Mouse (Mus musculus) left cerebral cortex, postnatal 10 days (tissue): ENCODE results near the gene Sel1l3. TPM values are rescaled to one million over a fixed set of nuclear protein-coding genes. Genes with fewer than 3 reads are reported as not detected.

Experiments
- DNase-seq, 2 experiments: peaks; one replicate each; pipeline ENCODE4 v3.0.0; 2021 to 2022; ENCODE audit warnings: low spot score in 2 of 2, mixed read lengths in 1 of 2; ENCODE audit errors: extremely low spot score in 1 of 2
- intact Hi-C: fragments of 180-260 bp; cut with DNase I; formaldehyde crosslinking; loops from one replicate; pipeline ENCODE4 v1.15.1; 2025
- total RNA-seq, 2 experiments: library from RNA; stranded (reverse); gene quantifications; 2 replicates each; pipeline ENCODE4 v1.2.3; 2021

Gene Sel1l3
- 10 to 100 TPM; 67.3 to 76.5 TPM for total RNA-seq

- DNase-seq, result peak in 1 of 2 experiments; percentile 65
- intact Hi-C loops, result loop anchor here (5.0 kb wide), 1 partner anchor 57 kb away; no protein-coding TSS in a partner anchor
Measured at GRCm38 (mm10) chr5:53213711-53214352, at the start of gene Sel1l3. Gene Sel1l3, minus strand, starts transcription at chr5:53213927.

GRCm38 (mm10) chr5:53261999-53262398 lies 48.3 kb upstream of the Sel1l3 start:
- DNase-seq, result no peak
- intact Hi-C loops, result no loop called here

- no peak for DNase-seq
- intact Hi-C loops, result no loop called here
Measured at GRCm38 (mm10) chr5:53259894-53260293, 46.2 kb upstream of the Sel1l3 start.

- peak; percentile 40 to 41 for DNase-seq
- intact Hi-C loops, result no loop called here
Measured at GRCm38 (mm10) chr5:53258038-53258786, 44.5 kb upstream of the Sel1l3 start.

GRCm38 (mm10) chr5:53254821-53255220 lies 41.1 kb upstream of the Sel1l3 start:
- intact Hi-C loops, result no loop called here
- no peak for DNase-seq

- DNase-seq, result no peak
- intact Hi-C loops, result no loop called here
Measured at GRCm38 (mm10) chr5:53254154-53254553, 40.4 kb upstream of the Sel1l3 start.

GRCm38 (mm10) chr5:53249431-53250061 lies 35.8 kb upstream of the Sel1l3 start:
- intact Hi-C loops, result no loop called here
- DNase-seq, result no peak

- DNase-seq, result no peak
- intact Hi-C loops, result no loop called here
Measured at GRCm38 (mm10) chr5:53248499-53248898, 34.8 kb upstream of the Sel1l3 start.

- DNase-seq, result no peak
- intact Hi-C loops, result no loop called here
Measured at GRCm38 (mm10) chr5:53243933-53244332, 30.2 kb upstream of the Sel1l3 start.

- peak in 1 of 2 experiments; percentile 49 for DNase-seq
- intact Hi-C loops, result no loop called here
Measured at GRCm38 (mm10) chr5:53242865-53243499, 29.3 kb upstream of the Sel1l3 start.

- intact Hi-C loops, result no loop called here
Measured at GRCm38 (mm10) chr5:53241963-53242362, 28.2 kb upstream of the Sel1l3 start.

GRCm38 (mm10) chr5:53241109-53241508 lies 27.4 kb upstream of the Sel1l3 start:
- no peak for DNase-seq
- intact Hi-C loops, result no loop called here

More at GRCm38 (mm10) chr5:53241963-53242362, 28.2 kb upstream of the Sel1l3 start:
- DNase-seq, result no peak

- DNase-seq, result no peak
Measured at GRCm38 (mm10) chr5:53239831-53240440, 26.2 kb upstream of the Sel1l3 start.

GRCm38 (mm10) chr5:53239189-53239588 lies 25.5 kb upstream of the Sel1l3 start:
- DNase-seq, result no peak
- intact Hi-C loops, result no loop called here

More at GRCm38 (mm10) chr5:53239831-53240440, 26.2 kb upstream of the Sel1l3 start:
- intact Hi-C loops, result no loop called here

- intact Hi-C loops, result no loop called here
- DNase-seq, result no peak
Measured at GRCm38 (mm10) chr5:53238761-53239160, 25.0 kb upstream of the Sel1l3 start.

GRCm38 (mm10) chr5:53236749-53237148 lies 23.0 kb upstream of the Sel1l3 start:
- DNase-seq, result no peak
- intact Hi-C loops, result no loop called here

GRCm38 (mm10) chr5:53236136-53236535 lies 22.4 kb upstream of the Sel1l3 start:
- intact Hi-C loops, result no loop called here
- no peak for DNase-seq

GRCm38 (mm10) chr5:53235551-53235950 lies 21.8 kb upstream of the Sel1l3 start:
- intact Hi-C loops, result no loop called here

GRCm38 (mm10) chr5:53230560-53230959 lies 16.8 kb upstream of the Sel1l3 start:
- intact Hi-C loops, result no loop called here
- no peak for DNase-seq

More at GRCm38 (mm10) chr5:53235551-53235950, 21.8 kb upstream of the Sel1l3 start:
- peak in 1 of 2 experiments; percentile 39 for DNase-seq
